Mouse (Mus musculus): Measurements from ENCODE around the gene Nrip1. TPM values are rescaled to one million over a fixed set of nuclear protein-coding genes. Genes with fewer than 3 reads are reported as not detected.

The Nrip1 gene
- polyA plus RNA-seq, 1 experiment from 2014 or later: 23.3 TPM

DNA sequence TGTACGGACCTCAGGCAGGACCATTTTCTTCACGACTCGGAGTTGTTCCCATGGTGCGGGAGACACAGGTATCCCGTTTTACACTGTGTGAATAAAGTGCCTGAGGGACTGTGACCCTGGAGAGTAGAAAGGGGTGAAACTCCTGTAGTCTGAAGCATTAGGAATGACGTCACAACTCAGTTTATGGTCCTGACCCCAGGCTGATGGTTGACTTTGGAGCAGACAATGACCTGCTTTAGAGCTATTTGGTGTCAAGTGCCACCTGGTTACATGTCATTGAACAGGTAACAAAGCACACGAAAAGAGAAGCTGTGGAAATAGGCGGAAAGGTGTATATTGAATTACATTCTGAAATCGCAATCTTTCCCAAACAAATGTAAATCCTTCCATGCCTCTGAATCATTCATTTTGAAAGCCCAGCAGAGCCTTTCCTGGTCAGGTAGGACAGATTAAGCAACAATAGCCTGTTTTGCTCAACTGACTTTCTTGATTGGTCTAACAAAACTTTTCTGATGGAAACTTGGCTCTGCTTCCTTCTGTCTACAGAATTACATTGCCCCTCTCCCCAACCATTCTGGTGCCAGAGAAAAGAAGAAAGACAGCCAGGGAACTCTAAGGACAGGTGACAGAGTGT, 106.9 kb downstream of the Nrip1 start:
- Histone ChIP-seq H3K4me2 (no peak overlapping the region), H3K36me3 (no peaks in the 10 kb centered on the region), H3K9ac (no peak overlapping the region), H3K4me3 (no peak overlapping the region), H3K27ac (replicated peaks) (no peak overlapping the region), H3K9me3 (no peaks in the 10 kb centered on the region), H3K27me3 (replicated peaks) (no peaks in the 10 kb centered on the region), H3K4me1 (no peaks in the 10 kb centered on the region)
- 82% methylated on average over 9 of the region's 9 CpGs for WGBS
- no peak for ATAC-seq (ENCODE audit: extremely low read depth, insufficient number of reproducible peaks, low FRiP score, low TSS enrichment)

GRCm38 (mm10) chr16:76265874-76266273, 107.8 kb downstream of the Nrip1 start:
- Histone ChIP-seq H3K36me3 (no peaks in the 10 kb centered on the region), H3K4me3 (no peak overlapping the region), H3K4me2 (no peak overlapping the region), H3K9ac (no peak overlapping the region), H3K9me3 (no peaks in the 10 kb centered on the region), H3K27me3 (replicated peaks) (no peaks in the 10 kb centered on the region), H3K27ac (replicated peaks) (no peak overlapping the region), H3K4me1 (no peaks in the 10 kb centered on the region)
- ATAC-seq (ENCODE audit: extremely low read depth, insufficient number of reproducible peaks, low FRiP score, low TSS enrichment): no peak
- 42% methylated on average over 2 of the region's 2 CpGs for WGBS

GRCm38 (mm10) chr16:76265301-76265700, 108.3 kb downstream of the Nrip1 start:
- Histone ChIP-seq H3K36me3 (no peaks in the 10 kb centered on the region), H3K4me3 (no peak overlapping the region), H3K4me1 (no peaks in the 10 kb centered on the region), H3K9ac (no peak overlapping the region), H3K9me3 (no peaks in the 10 kb centered on the region), H3K27me3 (replicated peaks) (no peaks in the 10 kb centered on the region), H3K4me2 (no peak overlapping the region), H3K27ac (replicated peaks) (no peak overlapping the region)
- no peak for ATAC-seq (ENCODE audit: extremely low read depth, insufficient number of reproducible peaks, low FRiP score, low TSS enrichment)
- WGBS: 83% methylated on average over 6 of the region's 6 CpGs

DNA sequence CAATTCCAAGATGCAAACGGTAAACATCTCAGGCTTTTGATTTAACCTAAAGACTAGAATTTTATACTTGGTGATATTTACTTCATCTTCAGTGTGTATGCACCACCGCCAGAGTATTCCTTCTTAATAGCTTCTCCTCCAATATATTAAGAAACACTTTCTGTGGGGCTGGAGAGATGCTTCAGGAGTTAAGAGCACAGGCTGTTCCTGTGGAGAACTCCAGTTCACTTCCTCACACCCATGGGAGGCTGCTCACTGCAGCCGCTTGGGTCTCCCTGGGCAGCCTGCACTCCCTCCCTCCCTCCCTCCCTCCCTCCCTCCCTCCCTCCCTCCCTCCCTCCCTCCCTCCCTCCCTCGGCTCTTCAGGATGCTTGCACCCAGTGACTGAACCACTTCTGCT, 110.2 kb downstream of the Nrip1 start:
- H3K4me3 ChIP-seq: no peak overlapping the region
- no peak overlapping the region for H3K4me2 ChIP-seq
- no peaks in the 10 kb centered on the region for H3K4me1 ChIP-seq
- no peaks in the 10 kb centered on the region for H3K27me3 ChIP-seq (replicated peaks)
- H3K9me3 ChIP-seq: no peaks in the 10 kb centered on the region
- no peak overlapping the region for H3K9ac ChIP-seq
- WGBS: 50% methylated on average over 3 of the region's 4 CpGs
- H3K36me3 ChIP-seq: no peaks in the 10 kb centered on the region
- H3K27ac ChIP-seq (replicated peaks): no peak overlapping the region
- no peak for ATAC-seq (ENCODE audit: extremely low read depth, insufficient number of reproducible peaks, low FRiP score, low TSS enrichment)

GRCm38 (mm10) chr16:76260296-76260695, 113.3 kb downstream of the Nrip1 start:
- no peaks in the 10 kb centered on the region for H3K4me1 ChIP-seq
- no peak overlapping the region for H3K4me2 ChIP-seq
- no peak overlapping the region for H3K27ac ChIP-seq (replicated peaks)
- whole genome bisulfite sequencing: 48% methylated on average over 6 of the region's 6 CpGs
- no peaks in the 10 kb centered on the region for H3K36me3 ChIP-seq
- no peak for ATAC-seq (ENCODE audit: extremely low read depth, insufficient number of reproducible peaks, low FRiP score, low TSS enrichment)
- H3K9me3 ChIP-seq: no peaks in the 10 kb centered on the region
- no peaks in the 10 kb centered on the region for H3K27me3 ChIP-seq (replicated peaks)
- no peak overlapping the region for H3K4me3 ChIP-seq
- no peak overlapping the region for H3K9ac ChIP-seq

- no peak for ATAC-seq (ENCODE audit: extremely low read depth, insufficient number of reproducible peaks, low FRiP score, low TSS enrichment)
- H3K4me2 ChIP-seq: no peak overlapping the region
- H3K4me1 ChIP-seq: no peaks in the 10 kb centered on the region
- no peaks in the 10 kb centered on the region for H3K27me3 ChIP-seq (replicated peaks)
- H3K9me3 ChIP-seq: no peaks in the 10 kb centered on the region
- no peak overlapping the region for H3K4me3 ChIP-seq
- no peak overlapping the region for H3K27ac ChIP-seq (replicated peaks)
- WGBS: 75% methylated on average over 10 of the region's 10 CpGs
- H3K9ac ChIP-seq: no peak overlapping the region
- H3K36me3 ChIP-seq: no peaks in the 10 kb centered on the region
Measured at GRCm38 (mm10) chr16:76251826-76252225, 121.8 kb downstream of the Nrip1 start.

DNA sequence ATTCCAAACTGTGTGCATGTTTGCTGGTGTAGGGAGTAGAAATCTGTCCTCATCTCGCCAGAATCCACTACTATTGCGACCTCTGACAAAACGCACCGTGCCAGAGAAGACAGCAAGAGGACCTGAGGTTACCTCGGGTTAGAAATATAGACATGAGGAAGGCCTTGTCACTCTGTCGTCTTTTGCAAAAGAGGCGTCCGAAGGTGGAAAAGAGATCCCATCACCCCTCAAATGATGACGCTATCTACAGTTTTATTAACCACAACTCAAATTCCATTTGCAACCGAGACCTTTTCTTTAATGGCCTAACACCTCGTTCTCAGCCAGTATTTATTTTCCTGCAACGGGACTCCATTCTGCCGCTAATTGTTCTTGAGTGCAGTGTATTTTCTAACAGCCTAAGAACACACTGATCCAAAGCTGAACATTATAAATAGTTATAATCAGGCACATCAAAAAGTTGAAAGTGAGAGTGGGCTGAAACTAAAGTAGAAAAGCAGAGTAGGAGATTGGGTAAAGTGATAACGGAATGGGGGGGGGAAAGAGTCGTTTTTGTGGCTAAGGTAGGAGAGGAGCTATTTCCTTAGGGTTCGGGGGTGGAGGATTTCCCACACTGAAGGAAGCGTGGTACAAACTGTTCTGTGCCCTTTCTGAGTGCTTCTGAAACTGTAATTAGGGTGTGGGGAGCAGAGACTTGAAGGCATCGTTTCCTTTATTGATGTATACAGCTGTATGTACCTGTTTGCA, 124.1 kb downstream of the Nrip1 start:
- ATAC-seq (ENCODE audit: extremely low read depth, insufficient number of reproducible peaks, low FRiP score, low TSS enrichment): no peak

GRCm38 (mm10) chr16:76242850-76243249, 130.8 kb downstream of the Nrip1 start:
- H3K9me3 ChIP-seq: no peaks in the 10 kb centered on the region
- 72% methylated on average over 2 of the region's 2 CpGs for WGBS

More for the DNA sequence above, 124.1 kb downstream of the Nrip1 start:
- Histone ChIP-seq H3K9ac (no peak overlapping the region), H3K27ac (replicated peaks) (no peak overlapping the region), H3K27me3 (replicated peaks) (no peaks in the 10 kb centered on the region), H3K36me3 (no peaks in the 10 kb centered on the region), H3K4me1 (no peaks in the 10 kb centered on the region), H3K4me3 (no peak overlapping the region), H3K4me2 (no peak overlapping the region), H3K9me3 (no peaks in the 10 kb centered on the region)
- 77% methylated on average over 18 of the region's 18 CpGs for WGBS

DNA sequence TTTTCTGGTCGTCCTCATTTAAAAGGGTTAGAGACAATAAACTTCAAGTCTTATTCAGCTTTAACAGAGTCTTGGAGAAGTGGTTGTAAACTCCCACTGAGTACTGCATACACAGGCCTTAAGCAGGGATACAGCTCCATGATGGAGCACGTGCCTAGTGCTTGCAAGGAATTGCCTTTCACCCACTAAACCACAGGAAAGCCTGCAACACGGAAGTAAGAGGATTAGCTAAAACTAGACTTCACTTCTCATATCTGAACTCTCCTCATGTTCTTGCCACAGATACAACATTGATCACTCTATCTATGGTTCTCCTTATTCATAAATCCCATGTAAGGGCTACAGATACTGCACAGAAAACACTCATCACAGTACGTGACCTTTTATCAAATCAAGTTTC, 132.4 kb downstream of the Nrip1 start:
- Histone ChIP-seq H3K4me2 (no peak overlapping the region), H3K4me1 (no peaks in the 10 kb centered on the region), H3K9ac (no peak overlapping the region), H3K27me3 (replicated peaks) (no peaks in the 10 kb centered on the region), H3K27ac (replicated peaks) (no peak overlapping the region), H3K9me3 (no peaks in the 10 kb centered on the region), H3K36me3 (no peaks in the 10 kb centered on the region), H3K4me3 (no peak overlapping the region)
- ATAC-seq (ENCODE audit: extremely low read depth, insufficient number of reproducible peaks, low FRiP score, low TSS enrichment): no peak
- 73% methylated on average over 4 of the region's 4 CpGs for WGBS

More at GRCm38 (mm10) chr16:76242850-76243249, 130.8 kb downstream of the Nrip1 start:
- H3K4me3 ChIP-seq: no peak overlapping the region
- no peaks in the 10 kb centered on the region for H3K27me3 ChIP-seq (replicated peaks)
- no peak overlapping the region for H3K27ac ChIP-seq (replicated peaks)
- ATAC-seq (ENCODE audit: extremely low read depth, insufficient number of reproducible peaks, low FRiP score, low TSS enrichment): no peak
- H3K9ac ChIP-seq: no peak overlapping the region
- no peaks in the 10 kb centered on the region for H3K4me1 ChIP-seq
- no peak overlapping the region for H3K4me2 ChIP-seq
- H3K36me3 ChIP-seq: no peaks in the 10 kb centered on the region

- Histone ChIP-seq H3K4me3 (no peak overlapping the region), H3K4me1 (no peaks in the 10 kb centered on the region), H3K9ac (no peak overlapping the region), H3K4me2 (no peak overlapping the region), H3K36me3 (no peaks in the 10 kb centered on the region), H3K9me3 (no peaks in the 10 kb centered on the region), H3K27me3 (replicated peaks) (no peaks in the 10 kb centered on the region), H3K27ac (replicated peaks) (no peak overlapping the region)
- 76% methylated on average over 8 of the region's 8 CpGs for WGBS
- no peak for ATAC-seq (ENCODE audit: extremely low read depth, insufficient number of reproducible peaks, low FRiP score, low TSS enrichment)
Measured at GRCm38 (mm10) chr16:76239353-76239752, 134.3 kb downstream of the Nrip1 start.

DNA sequence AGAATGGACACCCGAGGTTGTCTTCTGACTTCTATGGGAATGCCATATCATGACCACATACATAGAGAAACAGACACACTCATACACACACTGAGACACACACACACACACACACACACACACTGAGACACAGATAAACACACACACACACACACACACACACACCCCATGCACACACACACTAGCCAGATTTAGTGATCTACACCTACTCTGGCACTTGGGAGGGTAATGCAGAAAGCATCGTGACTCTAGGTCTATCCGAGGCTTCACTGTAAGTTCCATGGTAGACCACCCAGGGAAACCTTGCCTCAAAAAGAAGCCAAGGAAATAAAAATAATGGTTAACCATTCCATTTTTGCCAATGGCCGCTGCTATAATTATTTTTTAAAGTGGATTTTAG, 134.8 kb downstream of the Nrip1 start:
- no peaks in the 10 kb centered on the region for H3K9me3 ChIP-seq
- H3K9ac ChIP-seq: no peak overlapping the region
- no peak overlapping the region for H3K4me3 ChIP-seq
- 87% methylated on average over 4 of the region's 4 CpGs for WGBS
- H3K36me3 ChIP-seq: no peaks in the 10 kb centered on the region
- no peaks in the 10 kb centered on the region for H3K4me1 ChIP-seq
- H3K4me2 ChIP-seq: no peak overlapping the region
- no peak for ATAC-seq (ENCODE audit: extremely low read depth, insufficient number of reproducible peaks, low FRiP score, low TSS enrichment)
- H3K27ac ChIP-seq (replicated peaks): no peak overlapping the region
- H3K27me3 ChIP-seq (replicated peaks): no peaks in the 10 kb centered on the region

Measured in heart, embryonic 13.5 days (tissue).